8 mouse cellular contexts compared by ENCODE assay signal in the genomic region with DNA sequence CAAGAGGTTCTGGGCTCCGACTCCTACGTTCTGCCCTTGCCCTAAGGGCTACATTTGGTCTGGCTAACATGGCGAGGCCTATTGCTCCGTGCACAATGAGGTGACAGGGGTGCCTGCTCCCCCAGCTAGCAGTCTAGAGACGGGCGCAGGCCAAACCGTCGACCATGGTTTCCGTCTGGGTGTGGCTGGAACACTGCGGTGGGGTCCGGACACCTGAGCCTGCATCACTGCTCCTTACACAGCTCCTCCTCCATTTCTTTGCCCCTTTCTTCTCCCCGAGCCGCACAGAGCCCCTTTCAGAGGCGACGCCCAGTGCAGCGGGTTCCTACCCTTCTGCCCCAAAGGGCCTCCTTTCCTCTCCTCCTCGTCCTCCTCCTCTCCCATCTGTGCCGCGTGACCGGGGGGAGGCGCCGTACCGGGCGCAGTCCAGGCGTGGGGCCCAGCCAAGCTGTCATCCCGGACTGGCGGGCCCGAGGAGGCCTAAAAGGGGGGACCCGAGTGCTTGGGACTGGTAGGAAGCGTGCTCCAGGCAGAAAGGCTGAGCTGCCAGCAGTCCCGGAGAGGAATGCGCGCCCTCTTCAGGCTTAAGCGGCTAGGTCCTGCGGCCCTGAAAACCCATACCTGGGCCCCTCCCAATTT. TPM values are rescaled to one million over a fixed set of nuclear protein-coding genes. Genes with fewer than 3 reads are reported as not detected.
DNase-seq lines count a peak whose midpoint lies in the region; ATAC-seq lines count a peak whose summit lies in the region.

No protein-coding gene starts in this region.

- peak overlapping the region; percentile 66 for H3K4me2 ChIP-seq in forebrain, embryonic 15.5 days (replicated peaks)

- H3K36me3 ChIP-seq in forebrain, embryonic 15.5 days, result no peaks in the 10 kb centered on the region
- no peaks in the 10 kb centered on the region for H3K36me3 ChIP-seq in limb, embryonic 10.5 days
- no peaks in the 10 kb centered on the region for H3K36me3 ChIP-seq in midbrain, embryonic 10.5 days

- peak; percentile 63 for DNase-seq in Muller cell, postnatal 12 days (ENCODE audit: inconsistent ontology term)
- DNase-seq in cerebellum, adult 11 months, result peak; percentile 70
- peak; percentile 80 for DNase-seq in heart, postnatal 4 days
- DNase-seq in limb, embryonic 10.5 days (ENCODE audit: low spot score), result peak; percentile 65
- peak; percentile 65 for DNase-seq in midbrain, embryonic 10.5 days (ENCODE audit: low spot score)
- DNase-seq in spleen, adult 18-20 months, result peak; percentile 59 to 72
- no peak for DNase-seq in adipocyte (ENCODE audit: low spot score)

- peak overlapping the region; percentile 45 for H3K4me3 ChIP-seq in forebrain, embryonic 15.5 days
- peak overlapping the region; percentile 57 for H3K4me3 ChIP-seq in limb, embryonic 10.5 days
- H3K4me3 ChIP-seq in midbrain, embryonic 10.5 days, result peak overlapping the region; percentile 55

- H3K27ac ChIP-seq in forebrain, embryonic 15.5 days (replicated peaks), result no peak overlapping the region
- H3K27ac ChIP-seq in limb, embryonic 10.5 days, result peak overlapping the region; percentile 67
- H3K27ac ChIP-seq in midbrain, embryonic 10.5 days (replicated peaks), result no peak overlapping the region

- under 1% methylated on average over 35 of the region's 35 CpGs for WGBS in forebrain, embryonic 15.5 days
- WGBS in limb, embryonic 10.5 days, result 1% methylated on average over 35 of the region's 35 CpGs
- WGBS in midbrain, embryonic 10.5 days, result 1% methylated on average over 35 of the region's 35 CpGs

- H3K9ac ChIP-seq in forebrain, embryonic 15.5 days (replicated peaks), result 0 out of 2 replicates have a peak overlapping the region, but pooled peaks have one; percentile 15

- peaks cover 11% of the 10 kb centered on the region for H3K27me3 ChIP-seq in forebrain, embryonic 15.5 days
- peaks cover 24% of the 10 kb centered on the region for H3K27me3 ChIP-seq in limb, embryonic 10.5 days (ENCODE audit: low read depth, poor library complexity, severe bottlenecking)
- peaks cover 31% of the 10 kb centered on the region for H3K27me3 ChIP-seq in midbrain, embryonic 10.5 days (ENCODE audit: low read depth, poor library complexity, severe bottlenecking)

- H3K4me1 ChIP-seq in forebrain, embryonic 15.5 days, result peaks cover 17% of the 10 kb centered on the region
- H3K4me1 ChIP-seq in limb, embryonic 10.5 days, result peaks cover 22% of the 10 kb centered on the region
- H3K4me1 ChIP-seq in midbrain, embryonic 10.5 days, result peaks cover 23% of the 10 kb centered on the region

- peak; percentile 41 for ATAC-seq in forebrain, embryonic 15.5 days (replicated peaks)

- H3K9me3 ChIP-seq in forebrain, embryonic 15.5 days, result no peaks in the 10 kb centered on the region
- no peaks in the 10 kb centered on the region for H3K9me3 ChIP-seq in limb, embryonic 10.5 days (replicated peaks)
- no peaks in the 10 kb centered on the region for H3K9me3 ChIP-seq in midbrain, embryonic 10.5 days (replicated peaks)

RNA-seq across cellular contexts. Expression of gene Ccne1, which starts 21.6 kb away (rescaled TPM):
- polyA plus RNA-seq in forebrain, embryonic 15.5 days (2015; fragmentation: Nextera tagmentation; extraction: Ambion mirVana), result 13.9 and 16.4 TPM in 2 replicates
- total RNA-seq in heart, postnatal 4 days (2021), result 10 to 100 TPM; 15.9 to 16.7 TPM
- 158 and 194 TPM in 2 replicates for polyA plus RNA-seq in limb, embryonic 10.5 days (2016; fragmentation: Nextera tagmentation; extraction: Ambion mirVana)
- 71.1 and 94.2 TPM in 2 replicates for polyA plus RNA-seq in midbrain, embryonic 10.5 days (2016; fragmentation: Nextera tagmentation; extraction: Ambion mirVana)
